Mouse (Mus musculus): ENCODE results near the gene Pdrg1. TPM values are rescaled to one million over a fixed set of nuclear protein-coding genes. Genes with fewer than 3 reads are reported as not detected.

Pdrg1 gene
- polyA plus RNA-seq, 1 experiment from 2014 or later: 66.8 TPM

DNA sequence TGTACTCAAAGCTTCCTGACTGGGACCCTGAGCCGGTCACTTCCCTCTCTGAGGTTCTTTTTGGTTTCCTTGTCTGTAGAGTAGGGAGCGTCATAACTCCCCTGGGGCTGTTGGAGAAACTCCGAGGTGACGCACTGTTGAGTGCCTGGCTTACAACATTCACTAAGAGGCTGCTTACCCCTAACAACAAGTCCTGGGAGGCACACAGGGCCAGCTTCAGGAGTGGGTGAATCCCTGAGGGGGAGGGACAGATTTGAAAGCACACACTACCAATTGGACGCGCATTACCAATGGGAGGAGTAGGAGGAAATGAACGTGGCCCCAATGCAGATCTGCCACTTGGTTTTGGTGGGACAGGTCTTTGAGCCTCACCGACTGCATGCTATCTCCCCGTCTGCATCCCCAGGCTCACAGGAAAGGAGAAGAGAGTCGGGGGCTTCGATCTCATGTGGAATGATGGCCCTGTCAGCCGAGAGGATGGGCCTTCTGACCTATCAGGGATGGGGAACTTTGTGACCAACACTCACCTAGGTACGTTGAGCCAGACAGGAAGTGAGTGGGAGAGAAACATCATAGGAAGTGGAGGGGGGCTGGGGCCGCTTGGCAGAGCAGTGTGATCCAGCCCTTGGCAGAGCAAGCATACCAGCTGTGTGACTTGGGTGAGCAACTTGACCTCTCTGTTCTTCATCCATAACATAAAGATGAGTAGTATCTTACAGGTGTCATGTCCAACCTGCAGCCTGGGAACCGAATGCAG is 12.6 kb downstream of the Pdrg1 start:
- TF ChIP-seq CTCF (IDR thresholded peaks at IDR 0.05; ENCODE audit: low read depth) (no peak), EP300 (optimal IDR thresholded peaks at IDR 0.05) (no peak)
- Histone ChIP-seq H3K27me3 (ENCODE audit: control insufficient read depth, insufficient read depth, low read length) (no peaks in the 10 kb centered on the region), H3K4me2 (replicated peaks; ENCODE audit: low read depth) (no peak overlapping the region), H3K4me1 (replicated peaks; ENCODE audit: control insufficient read depth, insufficient read depth) (no peaks in the 10 kb centered on the region), H3K27ac (replicated peaks) (no peak overlapping the region), H3K36me3 (ENCODE audit: control insufficient read depth, insufficient read depth, low read length) (0 out of 2 replicates have a peak, but pooled peaks cover 2% of the 10 kb centered on the region), H3K4me3 (ENCODE audit: low read depth, low read length) (no peak overlapping the region), H3K9ac (ENCODE audit: low read length) (no peak overlapping the region), H3K9me3 (ENCODE audit: control insufficient read depth, low read length) (no peaks in the 10 kb centered on the region)
- no peak for DNase-seq (ENCODE audit: low spot score)
- ATAC-seq (ENCODE audit: low FRiP score, low TSS enrichment): no peak
- 77% methylated on average over 15 of the region's 15 CpGs for WGBS

DNA sequence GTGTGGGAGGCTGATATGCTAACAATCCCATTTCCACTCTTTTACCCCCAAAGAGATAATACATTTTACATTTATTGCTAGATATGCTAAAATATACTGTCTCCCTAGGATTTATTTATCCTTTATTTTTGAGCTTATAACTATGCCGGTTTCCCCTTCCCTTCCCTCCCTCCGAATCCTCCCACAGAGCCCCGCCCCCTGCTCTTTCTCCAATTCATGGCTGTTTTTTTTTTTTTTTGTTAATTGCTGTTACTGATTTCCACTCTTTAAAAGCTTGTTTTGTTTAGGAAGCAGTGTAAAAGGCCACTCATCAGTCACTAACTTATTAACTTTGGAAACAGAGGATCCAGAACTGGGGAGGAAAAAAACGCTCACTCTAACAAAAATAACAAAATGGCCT is 18.2 kb downstream of the Pdrg1 start:
- ATAC-seq (ENCODE audit: low FRiP score, low TSS enrichment): no peak
- 58% methylated on average over 4 of the region's 4 CpGs for WGBS
- no peaks in the 10 kb centered on the region for H3K4me1 ChIP-seq (replicated peaks; ENCODE audit: control insufficient read depth, insufficient read depth)
- TF ChIP-seq EP300 (optimal IDR thresholded peaks at IDR 0.05) (no peak), CTCF (IDR thresholded peaks at IDR 0.05; ENCODE audit: low read depth) (no peak)
- no peak overlapping the region for H3K9ac ChIP-seq (ENCODE audit: low read length)
- DNase-seq (ENCODE audit: low spot score): no peak
- no peak overlapping the region for H3K4me3 ChIP-seq (ENCODE audit: low read depth, low read length)
- H3K27ac ChIP-seq (replicated peaks): no peak overlapping the region
- no peaks in the 10 kb centered on the region for H3K9me3 ChIP-seq (ENCODE audit: control insufficient read depth, low read length)
- no peak overlapping the region for H3K4me2 ChIP-seq (replicated peaks; ENCODE audit: low read depth)
- no peaks in the 10 kb centered on the region for H3K27me3 ChIP-seq (ENCODE audit: control insufficient read depth, insufficient read depth, low read length)
- H3K36me3 ChIP-seq (ENCODE audit: control insufficient read depth, insufficient read depth, low read length): no peaks in the 10 kb centered on the region

- Histone ChIP-seq H3K9ac (ENCODE audit: low read length) (no peak overlapping the region), H3K4me1 (replicated peaks; ENCODE audit: control insufficient read depth, insufficient read depth) (no peaks in the 10 kb centered on the region), H3K4me2 (replicated peaks; ENCODE audit: low read depth) (no peak overlapping the region), H3K9me3 (ENCODE audit: control insufficient read depth, low read length) (no peaks in the 10 kb centered on the region), H3K27ac (replicated peaks) (no peak overlapping the region), H3K27me3 (ENCODE audit: control insufficient read depth, insufficient read depth, low read length) (no peaks in the 10 kb centered on the region), H3K36me3 (ENCODE audit: control insufficient read depth, insufficient read depth, low read length) (no peaks in the 10 kb centered on the region), H3K4me3 (ENCODE audit: low read depth, low read length) (no peak overlapping the region)
- WGBS: 82% methylated on average over 9 of the region's 9 CpGs
- ATAC-seq (ENCODE audit: low FRiP score, low TSS enrichment) (no peak), DNase-seq (ENCODE audit: low spot score) (no peak)
- no peak for TF ChIP-seq CTCF (IDR thresholded peaks at IDR 0.05; ENCODE audit: low read depth)
- TF ChIP-seq EP300 (optimal IDR thresholded peaks at IDR 0.05): no peak
These were observed 23.7 kb downstream of the Pdrg1 start for GRCm38 (mm10) chr2:152991529-152991928.

GRCm38 (mm10) chr2:152985582-152985981 is 29.6 kb downstream of the Pdrg1 start:
- H3K36me3 ChIP-seq (ENCODE audit: control insufficient read depth, insufficient read depth, low read length): no peaks in the 10 kb centered on the region
- TF ChIP-seq EP300 (optimal IDR thresholded peaks at IDR 0.05): no peak
- TF ChIP-seq CTCF (IDR thresholded peaks at IDR 0.05; ENCODE audit: low read depth): no peak
- no peak overlapping the region for H3K4me2 ChIP-seq (replicated peaks; ENCODE audit: low read depth)
- WGBS: 20% methylated on average over 1 of the region's 1 CpGs
- ATAC-seq (ENCODE audit: low FRiP score, low TSS enrichment) (no peak), DNase-seq (ENCODE audit: low spot score) (no peak)
- H3K9me3 ChIP-seq (ENCODE audit: control insufficient read depth, low read length): no peaks in the 10 kb centered on the region
- H3K9ac ChIP-seq (ENCODE audit: low read length): no peak overlapping the region
- no peak overlapping the region for H3K4me3 ChIP-seq (ENCODE audit: low read depth, low read length)
- H3K4me1 ChIP-seq (replicated peaks; ENCODE audit: control insufficient read depth, insufficient read depth): no peaks in the 10 kb centered on the region
- H3K27ac ChIP-seq (replicated peaks): no peak overlapping the region
- no peaks in the 10 kb centered on the region for H3K27me3 ChIP-seq (ENCODE audit: control insufficient read depth, insufficient read depth, low read length)

- Histone ChIP-seq H3K4me2 (replicated peaks; ENCODE audit: low read depth) (no peak overlapping the region), H3K36me3 (ENCODE audit: control insufficient read depth, insufficient read depth, low read length) (no peaks in the 10 kb centered on the region), H3K4me3 (ENCODE audit: low read depth, low read length) (no peak overlapping the region), H3K4me1 (replicated peaks; ENCODE audit: control insufficient read depth, insufficient read depth) (no peaks in the 10 kb centered on the region), H3K27ac (replicated peaks) (no peak overlapping the region), H3K9ac (ENCODE audit: low read length) (no peak overlapping the region), H3K9me3 (ENCODE audit: control insufficient read depth, low read length) (no peaks in the 10 kb centered on the region), H3K27me3 (ENCODE audit: control insufficient read depth, insufficient read depth, low read length) (no peaks in the 10 kb centered on the region)
- DNase-seq (ENCODE audit: low spot score) (no peak), ATAC-seq (ENCODE audit: low FRiP score, low TSS enrichment) (no peak)
- 64% methylated on average over 3 of the region's 3 CpGs for WGBS
- TF ChIP-seq EP300 (optimal IDR thresholded peaks at IDR 0.05): no peak
- TF ChIP-seq CTCF (IDR thresholded peaks at IDR 0.05; ENCODE audit: low read depth): no peak
These were observed 38.2 kb downstream of the Pdrg1 start for GRCm38 (mm10) chr2:152976991-152977390.

DNA sequence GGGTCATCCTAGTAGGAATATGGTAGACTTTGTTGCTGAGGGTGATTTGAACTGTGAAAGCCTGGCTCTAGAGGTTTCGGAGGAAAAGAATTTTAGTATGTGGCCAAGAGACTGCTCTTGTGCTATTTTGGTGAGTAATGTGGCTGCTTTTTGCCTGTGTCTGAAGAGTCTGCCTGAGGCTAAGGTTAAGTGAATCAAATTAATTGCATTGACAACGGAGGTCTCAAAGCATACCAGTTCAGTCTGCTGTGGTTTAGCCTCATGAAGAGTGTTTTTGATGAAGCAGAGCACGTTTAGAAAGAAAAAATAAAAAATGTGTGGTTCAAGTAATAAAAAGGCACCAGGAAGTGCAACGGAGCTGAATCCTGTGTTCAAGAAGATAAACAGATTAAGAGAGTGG is 49.7 kb downstream of the Pdrg1 start:
- ATAC-seq (ENCODE audit: low FRiP score, low TSS enrichment) (no peak), DNase-seq (ENCODE audit: low spot score) (no peak)
- TF ChIP-seq EP300 (optimal IDR thresholded peaks at IDR 0.05): no peak
- TF ChIP-seq CTCF (IDR thresholded peaks at IDR 0.05; ENCODE audit: low read depth): no peak
- Histone ChIP-seq H3K27ac (replicated peaks) (no peak overlapping the region), H3K9me3 (ENCODE audit: control insufficient read depth, low read length) (no peaks in the 10 kb centered on the region), H3K9ac (ENCODE audit: low read length) (no peak overlapping the region), H3K4me2 (replicated peaks; ENCODE audit: low read depth) (no peak overlapping the region), H3K27me3 (ENCODE audit: control insufficient read depth, insufficient read depth, low read length) (no peaks in the 10 kb centered on the region), H3K4me1 (replicated peaks; ENCODE audit: control insufficient read depth, insufficient read depth) (no peaks in the 10 kb centered on the region), H3K36me3 (ENCODE audit: control insufficient read depth, insufficient read depth, low read length) (no peaks in the 10 kb centered on the region), H3K4me3 (ENCODE audit: low read depth, low read length) (no peak overlapping the region)
- WGBS: 56% methylated on average over 4 of the region's 4 CpGs

All from stomach, postnatal 0 days (tissue).